Mouse (Mus musculus): ENCODE data around the gene Cidec. TPM values are rescaled to one million over a fixed set of nuclear protein-coding genes. Genes with fewer than 3 reads are reported as not detected.
A peak's percentile ranks its signal among the peaks of the same experiment; 100 is the strongest.

Gene Cidec
- polyA plus RNA-seq, 1 experiment from 2014 or later = not detected

GRCm38 (mm10) chr6:113441147-113441680 lies 5.7 kb upstream of the Cidec start:
- 0 out of 2 replicates have a peak, but pooled peaks cover 7% of the 10 kb centered on the region for H3K4me1 ChIP-seq (ENCODE audit: control insufficient read depth, insufficient read depth, low read length)
- no peaks in the 10 kb centered on the region for H3K9me3 ChIP-seq (replicated peaks; ENCODE audit: control insufficient read depth, low read length)
- no peaks in the 10 kb centered on the region for H3K27me3 ChIP-seq (replicated peaks; ENCODE audit: control insufficient read depth, insufficient read depth, low read length)
- no peak overlapping the region for H3K4me3 ChIP-seq (ENCODE audit: low read depth, low read length)
- no peak overlapping the region for H3K4me2 ChIP-seq (ENCODE audit: low read length)
- H3K27ac ChIP-seq (ENCODE audit: low read depth, low read length) = no peak overlapping the region
- no peaks in the 10 kb centered on the region for H3K36me3 ChIP-seq (ENCODE audit: control insufficient read depth, insufficient read depth, low read length)
- H3K9ac ChIP-seq (ENCODE audit: low read length) = no peak overlapping the region
- 55% methylated on average over 7 of the region's 7 CpGs for WGBS
- DNase-seq (ENCODE audit: low spot score) = peak; percentile 84
- ATAC-seq = peak; percentile 49; the same call in 1 of the 2 replicates

GRCm38 (mm10) chr6:113440686-113441085 lies 5.1 kb upstream of the Cidec start:
- no peak for DNase-seq (ENCODE audit: low spot score)
- no peak overlapping the region for H3K4me3 ChIP-seq (ENCODE audit: low read depth, low read length)
- H3K36me3 ChIP-seq (ENCODE audit: control insufficient read depth, insufficient read depth, low read length) = no peaks in the 10 kb centered on the region
- no peak overlapping the region for H3K9ac ChIP-seq (ENCODE audit: low read length)
- no peak for ATAC-seq
- no peaks in the 10 kb centered on the region for H3K9me3 ChIP-seq (replicated peaks; ENCODE audit: control insufficient read depth, low read length)
- no peak overlapping the region for H3K27ac ChIP-seq (ENCODE audit: low read depth, low read length)
- 86% methylated on average over 3 of the region's 3 CpGs for WGBS
- no peak overlapping the region for H3K4me2 ChIP-seq (ENCODE audit: low read length)
- no peaks in the 10 kb centered on the region for H3K27me3 ChIP-seq (replicated peaks; ENCODE audit: control insufficient read depth, insufficient read depth, low read length)
- H3K4me1 ChIP-seq (ENCODE audit: control insufficient read depth, insufficient read depth, low read length) = 0 out of 2 replicates have a peak, but pooled peaks cover 7% of the 10 kb centered on the region

DNA sequence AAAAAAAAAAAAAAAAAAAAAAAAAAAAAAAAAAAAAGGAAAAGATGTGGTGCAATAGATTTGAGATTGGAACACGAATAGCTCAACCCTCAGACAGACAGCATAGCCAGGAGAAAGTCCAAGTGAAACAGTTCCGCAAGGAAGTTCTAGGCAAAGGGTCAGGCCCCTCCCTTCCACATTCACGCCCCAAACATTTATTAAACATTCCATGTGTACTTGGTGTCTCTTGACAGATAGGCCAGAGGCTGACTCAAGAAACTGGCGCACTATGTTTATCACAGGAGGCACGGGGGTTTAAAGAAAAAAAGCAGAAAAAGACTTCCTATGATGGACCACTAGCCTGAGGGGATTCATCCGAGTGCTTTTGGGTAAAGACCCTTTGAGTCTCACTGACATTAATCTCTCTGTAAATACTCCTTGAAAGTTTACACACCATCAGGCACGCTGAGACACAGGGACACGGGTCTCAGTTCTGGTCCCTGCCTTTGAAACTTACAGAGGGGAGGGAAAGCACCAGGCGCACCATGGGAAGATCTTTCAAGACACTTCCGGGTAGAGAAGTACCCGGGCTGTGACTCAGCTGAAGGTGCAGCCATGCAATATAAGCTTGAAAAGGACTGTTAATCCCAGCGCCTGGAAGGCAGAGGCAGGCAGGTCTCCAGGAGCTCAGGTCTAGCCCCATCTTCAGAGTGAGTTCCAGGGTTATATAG lies 3.3 kb upstream of the Cidec start:
- H3K4me3 ChIP-seq (ENCODE audit: low read depth, low read length) = no peak overlapping the region
- no peaks in the 10 kb centered on the region for H3K36me3 ChIP-seq (ENCODE audit: control insufficient read depth, insufficient read depth, low read length)
- no peaks in the 10 kb centered on the region for H3K27me3 ChIP-seq (replicated peaks; ENCODE audit: control insufficient read depth, insufficient read depth, low read length)
- H3K9me3 ChIP-seq (replicated peaks; ENCODE audit: control insufficient read depth, low read length) = no peaks in the 10 kb centered on the region
- 0 out of 2 replicates have a peak, but pooled peaks cover 7% of the 10 kb centered on the region for H3K4me1 ChIP-seq (ENCODE audit: control insufficient read depth, insufficient read depth, low read length)
- no peak overlapping the region for H3K27ac ChIP-seq (ENCODE audit: low read depth, low read length)
- H3K9ac ChIP-seq (ENCODE audit: low read length) = no peak overlapping the region
- DNase-seq (ENCODE audit: low spot score) = no peak
- WGBS = 68% methylated on average over 12 of the region's 12 CpGs
- H3K4me2 ChIP-seq (ENCODE audit: low read length) = no peak overlapping the region
- no peak for ATAC-seq

GRCm38 (mm10) chr6:113437135-113437534 lies 1.6 kb upstream of the Cidec start:
- ATAC-seq (no peak), DNase-seq (ENCODE audit: low spot score) (no peak)
- Histone ChIP-seq H3K36me3 (ENCODE audit: control insufficient read depth, insufficient read depth, low read length) (no peaks in the 10 kb centered on the region), H3K27me3 (replicated peaks; ENCODE audit: control insufficient read depth, insufficient read depth, low read length) (no peaks in the 10 kb centered on the region), H3K9me3 (replicated peaks; ENCODE audit: control insufficient read depth, low read length) (no peaks in the 10 kb centered on the region), H3K4me2 (ENCODE audit: low read length) (no peak overlapping the region), H3K9ac (ENCODE audit: low read length) (no peak overlapping the region), H3K4me1 (ENCODE audit: control insufficient read depth, insufficient read depth, low read length) (no peaks in the 10 kb centered on the region), H3K4me3 (ENCODE audit: low read depth, low read length) (no peak overlapping the region), H3K27ac (ENCODE audit: low read depth, low read length) (no peak overlapping the region)
- 81% methylated on average over 12 of the region's 12 CpGs for WGBS

GRCm38 (mm10) chr6:113434691-113435090 lies 869 bp downstream of the Cidec start:
- no peak for ATAC-seq

DNA sequence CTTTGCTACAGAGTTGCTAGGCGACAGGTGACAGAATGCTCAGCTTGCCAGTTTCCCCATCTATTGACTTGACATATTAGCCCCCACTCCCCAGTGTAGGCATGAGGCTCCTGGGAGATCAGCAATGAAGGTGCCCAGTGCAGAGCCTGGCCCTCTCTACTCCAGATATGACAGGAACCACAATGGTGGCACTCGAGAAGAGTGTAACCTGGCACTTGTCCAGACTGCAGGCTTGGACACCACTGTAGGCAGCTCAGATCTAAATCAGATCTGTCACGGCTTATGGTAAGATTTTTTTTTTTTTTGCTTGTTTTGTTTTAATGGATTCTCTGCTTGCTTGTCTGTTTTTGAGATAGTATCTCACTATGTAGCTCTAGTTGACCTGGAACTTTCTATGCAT lies 1.9 kb downstream of the Cidec start:
- Histone ChIP-seq H3K4me2 (ENCODE audit: low read length) (no peak overlapping the region), H3K27me3 (replicated peaks; ENCODE audit: control insufficient read depth, insufficient read depth, low read length) (no peaks in the 10 kb centered on the region), H3K9me3 (replicated peaks; ENCODE audit: control insufficient read depth, low read length) (no peaks in the 10 kb centered on the region), H3K27ac (ENCODE audit: low read depth, low read length) (no peak overlapping the region), H3K4me3 (ENCODE audit: low read depth, low read length) (no peak overlapping the region), H3K4me1 (ENCODE audit: control insufficient read depth, insufficient read depth, low read length) (no peaks in the 10 kb centered on the region), H3K9ac (ENCODE audit: low read length) (no peak overlapping the region), H3K36me3 (ENCODE audit: control insufficient read depth, insufficient read depth, low read length) (no peaks in the 10 kb centered on the region)
- DNase-seq (ENCODE audit: low spot score) = no peak
- ATAC-seq = no peak
- 66% methylated on average over 3 of the region's 3 CpGs for WGBS

More at GRCm38 (mm10) chr6:113434691-113435090, 869 bp downstream of the Cidec start:
- Histone ChIP-seq H3K27ac (ENCODE audit: low read depth, low read length) (no peak overlapping the region), H3K9me3 (replicated peaks; ENCODE audit: control insufficient read depth, low read length) (no peaks in the 10 kb centered on the region), H3K4me3 (ENCODE audit: low read depth, low read length) (no peak overlapping the region), H3K36me3 (ENCODE audit: control insufficient read depth, insufficient read depth, low read length) (no peaks in the 10 kb centered on the region), H3K4me2 (ENCODE audit: low read length) (no peak overlapping the region), H3K27me3 (replicated peaks; ENCODE audit: control insufficient read depth, insufficient read depth, low read length) (no peaks in the 10 kb centered on the region), H3K9ac (ENCODE audit: low read length) (no peak overlapping the region), H3K4me1 (ENCODE audit: control insufficient read depth, insufficient read depth, low read length) (no peaks in the 10 kb centered on the region)
- no peak for DNase-seq (ENCODE audit: low spot score)
- 78% methylated on average over 7 of the region's 7 CpGs for WGBS

GRCm38 (mm10) chr6:113431801-113432200 lies 3.8 kb downstream of the Cidec start:
- ATAC-seq (no peak), DNase-seq (ENCODE audit: low spot score) (no peak)
- no peaks in the 10 kb centered on the region for H3K9me3 ChIP-seq (replicated peaks; ENCODE audit: control insufficient read depth, low read length)
- H3K4me2 ChIP-seq (ENCODE audit: low read length) = no peak overlapping the region
- H3K4me1 ChIP-seq (ENCODE audit: control insufficient read depth, insufficient read depth, low read length) = no peaks in the 10 kb centered on the region
- H3K27ac ChIP-seq (ENCODE audit: low read depth, low read length) = no peak overlapping the region
- H3K27me3 ChIP-seq (replicated peaks; ENCODE audit: control insufficient read depth, insufficient read depth, low read length) = no peaks in the 10 kb centered on the region
- H3K4me3 ChIP-seq (ENCODE audit: low read depth, low read length) = no peak overlapping the region
- H3K36me3 ChIP-seq (ENCODE audit: control insufficient read depth, insufficient read depth, low read length) = no peaks in the 10 kb centered on the region
- 59% methylated on average over 3 of the region's 3 CpGs for WGBS
- H3K9ac ChIP-seq (ENCODE audit: low read length) = no peak overlapping the region

- no peak overlapping the region for H3K4me3 ChIP-seq (ENCODE audit: low read depth, low read length)
- no peaks in the 10 kb centered on the region for H3K27me3 ChIP-seq (replicated peaks; ENCODE audit: control insufficient read depth, insufficient read depth, low read length)
- H3K9me3 ChIP-seq (replicated peaks; ENCODE audit: control insufficient read depth, low read length) = no peaks in the 10 kb centered on the region
- ATAC-seq (no peak), DNase-seq (ENCODE audit: low spot score) (no peak)
- no peak overlapping the region for H3K9ac ChIP-seq (ENCODE audit: low read length)
- H3K4me1 ChIP-seq (ENCODE audit: control insufficient read depth, insufficient read depth, low read length) = no peaks in the 10 kb centered on the region
- WGBS = 66% methylated on average over 3 of the region's 3 CpGs
- H3K27ac ChIP-seq (ENCODE audit: low read depth, low read length) = no peak overlapping the region
- H3K36me3 ChIP-seq (ENCODE audit: control insufficient read depth, insufficient read depth, low read length) = no peaks in the 10 kb centered on the region
- H3K4me2 ChIP-seq (ENCODE audit: low read length) = no peak overlapping the region
These were observed 4.7 kb downstream of the Cidec start for GRCm38 (mm10) chr6:113430846-113431245.

- Histone ChIP-seq H3K4me2 (ENCODE audit: low read length) (no peak overlapping the region), H3K36me3 (ENCODE audit: control insufficient read depth, insufficient read depth, low read length) (no peaks in the 10 kb centered on the region), H3K4me1 (ENCODE audit: control insufficient read depth, insufficient read depth, low read length) (no peaks in the 10 kb centered on the region), H3K27me3 (replicated peaks; ENCODE audit: control insufficient read depth, insufficient read depth, low read length) (no peaks in the 10 kb centered on the region), H3K27ac (ENCODE audit: low read depth, low read length) (no peak overlapping the region), H3K9ac (ENCODE audit: low read length) (no peak overlapping the region), H3K4me3 (ENCODE audit: low read depth, low read length) (no peak overlapping the region), H3K9me3 (replicated peaks; ENCODE audit: control insufficient read depth, low read length) (no peaks in the 10 kb centered on the region)
- ATAC-seq (no peak), DNase-seq (ENCODE audit: low spot score) (no peak)
- 88% methylated on average over 3 of the region's 3 CpGs for WGBS
These were observed 5.6 kb downstream of the Cidec start for GRCm38 (mm10) chr6:113429965-113430364.
